Mouse (Mus musculus) embryonic facial prominence, embryonic 11.5 days (tissue): ENCODE results near the gene Abraxas2. TPM values are rescaled to one million over a fixed set of nuclear protein-coding genes. Genes with fewer than 3 reads are reported as not detected.

Experiments
- ATAC-seq: fragments of 200-750 bp; cut with Nextera tagmentation; replicated peaks from 2 replicates; pipeline ENCODE4 v1.8.0; 2017; ENCODE audit warnings: low read depth; ENCODE audit not compliant: insufficient number of reproducible peaks, low FRiP score, low TSS enrichment
- DNase-seq: peaks from one replicate; pipeline ENCODE4 v3.0.0-alpha.2; 2015; ENCODE audit warnings: low spot score
- H3K27ac ChIP-seq: fragments of 300-500 bp; sonication (generic); replicated peaks from 2 replicates; pipeline ENCODE4 v1.5.1; 2014; ENCODE audit warnings: mild to moderate bottlenecking, low read depth, low read length, control low read depth
- H3K27me3 ChIP-seq: fragments of 300-500 bp; sonication (generic); 2 replicates; pipeline ENCODE4 v1.6.1; 2014; ENCODE audit warnings: mild to moderate bottlenecking, low read length, moderate library complexity, mixed read lengths; ENCODE audit not compliant: control insufficient read depth, insufficient read depth
- H3K36me3 ChIP-seq: fragments of 300-500 bp; sonication (generic); replicated peaks from 2 replicates; pipeline ENCODE4 v1.6.1; 2014; ENCODE audit warnings: low read depth, mild to moderate bottlenecking, low read length, moderate library complexity, mixed read lengths; ENCODE audit not compliant: control insufficient read depth, insufficient read depth
- H3K4me1 ChIP-seq: fragments of 300-500 bp; sonication (generic); 2 replicates; pipeline ENCODE4 v1.6.1; 2014; ENCODE audit warnings: low read length, mixed read lengths; ENCODE audit not compliant: control insufficient read depth, insufficient read depth
- H3K4me2 ChIP-seq: fragments of 300-500 bp; sonication (generic); 2 replicates; pipeline ENCODE4 v1.6.1; 2014; ENCODE audit warnings: low read depth, mild to moderate bottlenecking, control low read depth, low read length, moderate library complexity
- H3K4me3 ChIP-seq: fragments of 300-500 bp; sonication (generic); 2 replicates; pipeline ENCODE4 v1.5.1; 2014; ENCODE audit warnings: low read depth, low read length, control low read depth
- H3K9ac ChIP-seq: fragments of 300-500 bp; sonication (generic); replicated peaks from 2 replicates; pipeline ENCODE4 v1.6.1; 2014; ENCODE audit warnings: mild to moderate bottlenecking, control low read depth, low read length
- H3K9me3 ChIP-seq: fragments of 300-500 bp; sonication (generic); replicated peaks from 2 replicates; pipeline ENCODE4 v1.6.1; 2016; ENCODE audit warnings: mild to moderate bottlenecking, low read length, inconsistent platforms, mixed read lengths; ENCODE audit not compliant: control insufficient read depth
- WGBS: fragments of 180-500 bp; shearing (Covaris S2); extraction: QIAGEN DNeasy Blood & Tissue Kit; methylation state at CpG from one replicate; pipeline ENCODE4 v1.1.7; 2014; 5-methylcytosine and 5-hydroxymethylcytosine counted together
- polyA plus RNA-seq: library from polyadenylated mRNA; unstranded; fragments of >200 nt; fragmentation: Nextera tagmentation; extraction: Ambion mirVana; gene quantifications from 2 replicates; pipeline ENCODE4 v1.2.1, GENCODE M21; 2014

Gene Abraxas2
- 39.3 and 41.3 TPM in 2 replicates for polyA plus RNA-seq

- WGBS = under 1% methylated on average over 51 of the region's 53 CpGs
- ATAC-seq = peak; percentile 89
- DNase-seq = peak; percentile 94
- no peaks in the 10 kb centered on the region for H3K27me3 ChIP-seq
- H3K36me3 ChIP-seq = no peaks in the 10 kb centered on the region
- no peaks in the 10 kb centered on the region for H3K9me3 ChIP-seq
- H3K27ac ChIP-seq = peak within 1 kb of the TSS; percentile 17; the same call in 1 of the 2 replicates
- no peaks in the 10 kb centered on the region for H3K4me1 ChIP-seq
- H3K9ac ChIP-seq = peak within 1 kb of the TSS; percentile 92
- peak within 1 kb of the TSS; percentile 55 for H3K4me2 ChIP-seq
- H3K4me3 ChIP-seq = peak within 1 kb of the TSS; percentile 92
Observed at GRCm38 (mm10) chr7:132859042-132859958, at the start of gene Abraxas2. Abraxas2 (plus strand) TSS chr7:132859225.

GRCm38 (mm10) chr7:132809721-132810120 lies 49.3 kb upstream of the Abraxas2 start:
- ATAC-seq = no peak
- 21% methylated on average over 6 of the region's 6 CpGs for WGBS
- Histone ChIP-seq H3K36me3 (no peaks in the 10 kb centered on the region), H3K4me3 (no peak overlapping the region), H3K4me1 (peaks cover 26% of the 10 kb centered on the region), H3K9me3 (no peaks in the 10 kb centered on the region), H3K27ac (peak overlapping the region; percentile 60; the same call in 1 of the 2 replicates), H3K27me3 (no peaks in the 10 kb centered on the region), H3K9ac (0 out of 2 replicates have a peak overlapping the region, but pooled peaks have one; percentile 9), H3K4me2 (peak overlapping the region; percentile 26; the same call in 1 of the 2 replicates)
- no peak for DNase-seq

GRCm38 (mm10) chr7:132810368-132810767 lies 48.7 kb upstream of the Abraxas2 start:
- H3K27me3 ChIP-seq = no peaks in the 10 kb centered on the region
- peak; percentile 46 for DNase-seq
- no peak overlapping the region for H3K4me3 ChIP-seq
- H3K36me3 ChIP-seq = no peaks in the 10 kb centered on the region
- WGBS = 6% methylated on average over 6 of the region's 6 CpGs
- H3K9ac ChIP-seq = no peak overlapping the region
- peak overlapping the region; percentile 52 for H3K27ac ChIP-seq
- peak overlapping the region; percentile 16; the same call in 1 of the 2 replicates for H3K4me2 ChIP-seq
- H3K4me1 ChIP-seq = peaks cover 26% of the 10 kb centered on the region
- ATAC-seq = no peak
- H3K9me3 ChIP-seq = no peaks in the 10 kb centered on the region

- H3K4me2 ChIP-seq = peak overlapping the region; percentile 21
- ATAC-seq = no peak
- peak; percentile 91 for DNase-seq
- peak overlapping the region; percentile 52; the same call in 1 of the 2 replicates for H3K27ac ChIP-seq
- H3K9me3 ChIP-seq = no peaks in the 10 kb centered on the region
- H3K4me3 ChIP-seq = no peak overlapping the region; the same call in 1 of the 2 replicates
- no peaks in the 10 kb centered on the region for H3K36me3 ChIP-seq
- H3K4me1 ChIP-seq = peaks cover 26% of the 10 kb centered on the region
- H3K9ac ChIP-seq = no peak overlapping the region
- H3K27me3 ChIP-seq = no peaks in the 10 kb centered on the region
- WGBS = 26% methylated on average over 1 of the region's 1 CpGs
Observed at GRCm38 (mm10) chr7:132810879-132811278, 48.1 kb upstream of the Abraxas2 start.

GRCm38 (mm10) chr7:132811716-132812618 lies 47.1 kb upstream of the Abraxas2 start:
- ATAC-seq = no peak
- Histone ChIP-seq H3K9ac (peak overlapping the region; percentile 91), H3K36me3 (no peaks in the 10 kb centered on the region), H3K4me2 (peak overlapping the region; percentile 91), H3K4me1 (peaks cover 23% of the 10 kb centered on the region), H3K27ac (peak overlapping the region; percentile 81), H3K27me3 (no peaks in the 10 kb centered on the region), H3K9me3 (no peaks in the 10 kb centered on the region), H3K4me3 (peak overlapping the region; percentile 72)
- 10% methylated on average over 23 of the region's 23 CpGs for WGBS
- DNase-seq = peak; percentile 59

GRCm38 (mm10) chr7:132812619-132813415 lies 46.2 kb upstream of the Abraxas2 start:
- no peaks in the 10 kb centered on the region for H3K9me3 ChIP-seq
- 0 out of 2 replicates have a peak, but pooled peaks have one; percentile 35 for ATAC-seq
- H3K27me3 ChIP-seq = no peaks in the 10 kb centered on the region
- H3K4me2 ChIP-seq = peak overlapping the region; percentile 91
- peak overlapping the region; percentile 91 for H3K9ac ChIP-seq
- peak overlapping the region; percentile 72 for H3K4me3 ChIP-seq
- H3K36me3 ChIP-seq = no peaks in the 10 kb centered on the region
- under 1% methylated on average over 59 of the region's 59 CpGs for WGBS
- H3K27ac ChIP-seq = peak overlapping the region; percentile 81
- peak; percentile 64 for DNase-seq
- H3K4me1 ChIP-seq = peaks cover 17% of the 10 kb centered on the region

- DNase-seq (peak; percentile 72), ATAC-seq (peak; percentile 41; the same call in 1 of the 2 replicates)
- peak within 1 kb of the TSS; percentile 91 for H3K4me2 ChIP-seq
- peak within 1 kb of the TSS; percentile 81 for H3K27ac ChIP-seq
- H3K9ac ChIP-seq = peak within 1 kb of the TSS; percentile 91
- H3K4me1 ChIP-seq = peaks cover 15% of the 10 kb centered on the region
- under 1% methylated on average over 82 of the region's 85 CpGs for WGBS
- H3K4me3 ChIP-seq = peak within 1 kb of the TSS; percentile 72
- H3K9me3 ChIP-seq = no peaks in the 10 kb centered on the region
- H3K27me3 ChIP-seq = no peaks in the 10 kb centered on the region
- H3K36me3 ChIP-seq = no peaks in the 10 kb centered on the region
Observed at GRCm38 (mm10) chr7:132813416-132814088, 45.5 kb upstream of the Abraxas2 start, which contains the start of gene Fam53b. Fam53b (minus strand) TSS chr7:132813886.
